Mouse (Mus musculus) mature B cell (primary cell): ENCODE results near the gene Elovl6.

Experiments used
- in situ Hi-C: fragments of 300-500 bp; cut with MboI; formaldehyde crosslinking; loops from 2 replicates; pipeline ENCODE4 v1.14.3; 2019

The Elovl6 gene

GRCm38 (mm10) chr3:129532180-129532864 is at the start of gene Elovl6:
Elovl6 (plus strand) TSS chr3:129532355.
- in situ Hi-C loops: no loop called here

DNA sequence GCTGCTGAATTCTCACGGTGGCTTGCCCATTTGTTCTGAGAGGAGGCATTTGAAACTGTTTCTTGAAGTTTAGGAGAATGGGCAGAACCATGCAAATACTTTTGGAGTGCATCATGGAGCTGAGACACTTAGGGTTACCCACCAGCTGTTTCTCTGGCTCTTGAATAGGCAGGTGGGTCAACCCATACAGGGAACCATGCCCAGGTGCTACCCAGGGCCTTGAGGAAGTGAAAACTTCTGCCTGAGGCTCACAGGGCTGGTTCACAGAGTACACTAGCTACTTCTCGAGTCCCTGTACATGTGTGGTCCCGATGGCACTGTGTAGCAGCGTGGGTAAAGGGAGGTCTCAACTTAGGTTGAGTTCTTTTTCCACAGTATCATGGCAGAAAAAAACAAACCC is 43.4 kb upstream of the Elovl6 start:
- in situ Hi-C loops: no loop called here

DNA sequence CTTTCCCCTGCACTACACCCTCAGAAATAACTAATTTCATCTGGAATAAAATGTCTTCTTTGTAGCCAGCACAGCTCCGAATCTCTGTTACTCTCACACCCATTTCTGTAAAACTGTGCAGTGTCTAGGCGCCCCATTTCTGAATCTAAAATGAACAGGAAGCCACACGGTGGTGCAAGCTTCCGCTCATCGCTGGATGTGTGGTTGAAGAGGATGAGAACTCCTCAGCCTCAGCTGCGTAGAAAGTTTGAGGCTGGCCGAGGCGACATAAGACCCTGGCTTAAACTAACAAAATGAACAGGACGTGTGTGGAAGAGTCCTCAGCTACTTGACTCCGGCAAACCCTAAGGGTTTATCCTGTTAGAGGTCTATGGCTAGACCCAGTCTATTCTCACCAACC is 38.0 kb upstream of the Elovl6 start:
- in situ Hi-C loops: no loop called here

DNA sequence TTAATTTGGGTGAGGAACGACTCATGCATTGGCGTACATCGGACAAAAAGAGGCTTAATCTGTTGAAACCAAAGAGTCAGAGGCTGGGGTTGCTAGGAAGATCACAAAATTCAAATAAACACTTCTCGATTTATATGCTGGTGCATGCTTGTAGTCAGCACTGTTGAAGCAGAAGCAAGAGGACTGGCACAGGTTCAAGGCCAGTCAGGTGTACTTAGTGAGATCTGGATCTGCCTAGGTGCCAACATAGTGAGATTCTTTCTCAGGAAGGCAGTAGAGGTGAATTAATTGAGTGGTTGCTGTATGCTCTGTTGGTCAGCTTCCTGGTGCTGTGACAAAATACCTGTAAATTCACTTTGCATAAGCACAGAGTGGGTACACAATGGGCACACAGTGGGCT is 37.4 kb upstream of the Elovl6 start:
- in situ Hi-C loops: no loop called here

- in situ Hi-C loops: no loop called here
Observed at GRCm38 (mm10) chr3:129503781-129504180, 28.4 kb upstream of the Elovl6 start.

DNA sequence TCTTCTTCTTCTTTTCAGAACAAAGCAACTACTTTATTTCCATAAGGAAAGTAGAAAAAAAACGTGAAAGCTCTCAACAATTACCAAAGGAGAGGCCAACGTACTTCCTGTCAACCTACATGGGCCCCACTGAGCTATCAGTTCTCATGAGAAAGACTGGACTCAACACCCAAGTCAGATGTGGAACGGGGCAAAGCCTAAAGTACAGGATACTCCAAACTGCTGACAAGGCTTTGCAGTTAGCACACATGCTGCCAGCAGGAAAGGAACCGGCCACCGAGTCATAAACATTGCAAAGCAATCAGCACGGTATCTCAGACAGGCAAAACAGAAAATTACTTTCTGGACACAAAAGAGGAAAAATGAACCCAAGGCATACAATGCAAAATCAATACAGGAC is 27.2 kb upstream of the Elovl6 start:
- in situ Hi-C loops: no loop called here

DNA sequence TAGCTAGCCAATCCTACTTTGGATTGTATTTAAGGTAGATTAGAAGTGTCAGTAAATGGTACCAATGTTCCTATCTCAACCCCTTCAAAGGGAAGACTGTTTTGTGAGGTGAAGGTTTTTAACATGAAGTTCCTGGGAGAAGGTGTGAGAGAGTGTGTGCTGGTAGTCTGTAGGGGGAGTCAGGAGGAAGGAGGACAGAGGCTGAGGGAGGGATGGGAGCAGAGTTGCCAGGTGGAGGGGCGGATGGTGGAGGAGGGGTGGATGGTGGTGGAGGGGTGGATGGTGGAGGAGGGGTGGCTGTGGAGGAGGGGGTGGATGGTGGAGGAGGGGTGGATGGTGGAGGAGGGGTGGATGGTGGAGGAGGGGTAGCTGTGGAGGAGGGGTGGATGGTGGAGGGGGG is 24.4 kb upstream of the Elovl6 start:
- in situ Hi-C loops: no loop called here

- in situ Hi-C loops: no loop called here
Observed at GRCm38 (mm10) chr3:129508571-129508970, 23.6 kb upstream of the Elovl6 start.

GRCm38 (mm10) chr3:129509725-129510124 is 22.4 kb upstream of the Elovl6 start:
- in situ Hi-C loops: no loop called here

GRCm38 (mm10) chr3:129515863-129516436 is 16.2 kb upstream of the Elovl6 start:
- in situ Hi-C loops: no loop called here

- in situ Hi-C loops: no loop called here
Observed at GRCm38 (mm10) chr3:129520499-129520898, 11.7 kb upstream of the Elovl6 start.

- in situ Hi-C loops: no loop called here
Observed at GRCm38 (mm10) chr3:129523456-129524143, 8.6 kb upstream of the Elovl6 start.

- in situ Hi-C loops: no loop called here
Observed at GRCm38 (mm10) chr3:129527046-129527445, 5.1 kb upstream of the Elovl6 start.

DNA sequence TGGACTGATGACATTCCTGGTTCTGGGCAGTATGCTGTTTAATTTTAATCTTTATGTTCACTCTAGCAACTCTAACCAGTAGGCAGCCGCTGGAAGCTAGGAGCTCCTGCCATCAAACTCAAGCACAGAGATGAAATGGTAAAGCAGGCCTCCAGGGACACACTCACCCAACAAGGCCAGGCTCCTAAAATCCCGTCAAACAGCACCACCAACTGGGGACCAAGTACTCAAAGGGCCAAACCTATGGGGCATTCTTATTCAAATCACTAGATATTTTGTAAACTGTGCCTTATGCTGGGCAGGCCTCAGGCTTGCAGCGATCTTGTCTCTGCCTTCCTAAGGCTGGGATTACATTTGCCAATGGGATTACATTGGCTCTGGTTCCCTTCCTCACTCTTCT is 2.8 kb upstream of the Elovl6 start:
- in situ Hi-C loops: no loop called here

DNA sequence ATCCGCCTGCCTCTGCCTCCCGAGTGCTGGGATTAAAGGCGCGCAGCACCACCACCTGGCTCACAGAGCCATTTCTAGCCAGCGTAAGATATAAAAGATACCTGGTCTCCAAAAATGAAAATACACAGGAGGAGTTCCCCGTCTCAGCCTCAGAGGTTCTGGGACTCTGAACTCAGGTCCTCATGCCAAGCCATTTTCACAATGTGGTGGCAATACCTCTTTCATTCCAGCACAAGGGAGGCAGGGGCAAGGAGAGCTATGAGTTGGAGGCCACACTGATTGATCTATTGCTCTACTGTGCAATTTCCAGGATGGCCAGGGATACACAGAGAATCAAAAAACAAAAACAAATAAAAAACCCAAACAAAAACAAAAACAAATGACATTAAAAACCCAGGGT is 1.7 kb upstream of the Elovl6 start:
- in situ Hi-C loops: no loop called here

GRCm38 (mm10) chr3:129532865-129533742 is 949 bp downstream of the Elovl6 start:
- in situ Hi-C loops: no loop called here

- in situ Hi-C loops: no loop called here
Observed at GRCm38 (mm10) chr3:129533743-129534530, 1.8 kb downstream of the Elovl6 start.

DNA sequence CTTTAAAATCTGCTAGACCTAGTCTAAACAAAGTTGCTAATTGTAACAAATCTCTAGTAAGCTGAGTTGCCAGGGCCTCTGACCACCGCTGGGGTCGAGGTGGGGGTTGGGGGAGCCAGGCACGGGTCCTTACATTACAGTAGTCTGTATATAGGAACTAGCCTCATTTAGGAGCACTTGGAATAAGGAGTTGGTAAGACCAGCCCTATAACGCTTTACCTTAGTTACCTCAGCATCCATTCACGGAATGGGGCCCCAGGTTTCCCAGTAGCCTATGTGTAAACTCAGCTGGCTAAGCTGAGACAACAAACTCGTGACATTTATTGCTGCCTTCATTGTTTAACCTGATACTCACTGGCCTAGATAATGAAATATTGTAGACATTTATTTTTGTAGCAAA is 3.3 kb downstream of the Elovl6 start:
- in situ Hi-C loops: no loop called here

- in situ Hi-C loops: no loop called here
Observed at GRCm38 (mm10) chr3:129536109-129536508, 4.0 kb downstream of the Elovl6 start.

DNA sequence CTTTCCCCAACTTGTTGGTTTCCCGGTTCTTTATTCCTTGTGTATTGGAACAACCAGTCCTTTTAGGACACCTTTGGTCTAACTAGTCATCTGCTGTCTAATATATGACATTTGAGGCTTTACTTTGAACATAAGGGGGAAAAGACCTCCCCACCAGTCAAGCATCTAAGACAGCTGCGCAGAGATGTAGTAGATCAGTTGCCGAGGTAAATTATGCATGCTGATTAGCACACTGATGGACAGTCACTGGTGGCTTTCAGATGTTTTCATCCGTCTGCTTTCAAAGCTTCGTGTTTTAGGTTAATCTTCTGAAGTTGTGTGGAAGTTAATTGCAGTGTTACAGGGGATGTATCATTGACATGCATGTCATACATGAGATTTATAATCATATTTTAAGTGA is 5.8 kb downstream of the Elovl6 start:
- in situ Hi-C loops: no loop called here

DNA sequence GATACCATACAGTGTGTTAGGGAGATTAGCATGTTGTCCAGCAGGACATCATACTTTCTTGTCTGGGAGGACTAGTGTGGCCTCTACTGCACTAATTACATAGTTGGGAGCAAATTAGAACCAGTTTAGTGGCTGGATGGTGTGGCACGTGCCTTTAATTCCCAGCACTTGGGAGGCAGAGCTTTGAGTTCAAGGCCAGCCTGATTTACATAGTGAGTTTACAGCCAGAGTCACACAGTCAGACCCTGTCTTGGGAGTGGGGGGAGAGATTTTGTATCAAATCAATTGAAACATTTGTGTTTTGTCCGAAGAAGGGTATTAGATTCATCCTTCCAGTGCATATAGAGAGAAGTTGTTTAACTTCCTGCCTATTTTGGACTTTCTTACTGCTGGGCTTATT is 8.7 kb downstream of the Elovl6 start:
- in situ Hi-C loops: no loop called here

DNA sequence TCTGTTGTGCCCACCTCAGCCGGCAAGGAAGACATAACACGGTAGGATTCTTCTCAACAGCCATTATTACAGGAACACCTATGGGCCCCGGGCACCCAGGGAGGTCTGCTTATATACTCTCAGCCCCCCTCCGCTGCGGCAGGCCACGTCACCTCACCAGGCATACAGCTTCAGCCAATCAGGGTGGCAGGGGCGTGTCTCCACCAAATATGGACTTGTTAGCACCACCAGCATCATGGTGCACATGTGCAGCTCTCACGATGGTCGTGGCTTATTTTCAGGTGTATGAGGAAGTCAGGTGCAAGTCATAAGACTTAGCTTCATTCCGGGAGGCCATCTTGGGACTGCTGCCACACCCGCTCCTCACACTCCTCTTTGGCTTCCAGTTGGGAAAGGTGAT is 9.3 kb downstream of the Elovl6 start:
- in situ Hi-C loops: no loop called here
